Mouse (Mus musculus) heart, postnatal 0 days (tissue): Measurements from ENCODE around the gene Aaas. TPM values are rescaled to one million over a fixed set of nuclear protein-coding genes. Genes with fewer than 3 reads are reported as not detected.
A peak's percentile ranks its signal among the peaks of the same experiment; 100 is the strongest.
"Not testable (repeated sequence)": the region's sequence is repeated elsewhere in the genome, so short reads cannot be mapped to it uniquely, and the experiment has no call there.

Source experiments
- ATAC-seq: fragments of 200-750 bp; cut with Nextera tagmentation; 2 replicates; pipeline ENCODE4 v1.8.0; 2017; ENCODE audit warnings: low read depth, moderate number of reproducible peaks, moderate library complexity; ENCODE audit not compliant: insufficient read depth
- DNase-seq: peaks from one replicate; pipeline ENCODE4 v3.0.0-alpha.2; 2016; ENCODE audit warnings: low spot score
- H3K27ac ChIP-seq: fragments of 300-500 bp; sonication (generic); 2 replicates; pipeline ENCODE4 v1.5.1; 2014; ENCODE audit warnings: low read depth, mild to moderate bottlenecking
- H3K27me3 ChIP-seq: fragments of 300-500 bp; sonication (generic); 2 replicates; pipeline ENCODE4 v1.6.1; 2014; ENCODE audit warnings: low read length, mixed read lengths; ENCODE audit not compliant: control insufficient read depth, insufficient read depth
- H3K36me3 ChIP-seq: fragments of 300-500 bp; sonication (generic); replicated peaks from 2 replicates; pipeline ENCODE4 v1.6.1; 2014; ENCODE audit warnings: low read length, mixed read lengths; ENCODE audit not compliant: control insufficient read depth, insufficient read depth
- H3K4me1 ChIP-seq: fragments of 300-500 bp; sonication (generic); 2 replicates; pipeline ENCODE4 v1.6.1; 2014; ENCODE audit warnings: antibody characterized with exemption; ENCODE audit not compliant: control insufficient read depth, insufficient read depth
- H3K4me2 ChIP-seq: fragments of 300-500 bp; sonication (generic); 2 replicates; pipeline ENCODE4 v1.6.1; 2014; ENCODE audit warnings: low read depth, mild to moderate bottlenecking, low read length, moderate library complexity
- H3K4me3 ChIP-seq: fragments of 300-500 bp; sonication (generic); 2 replicates; pipeline ENCODE4 v1.5.1; 2014; ENCODE audit warnings: low read depth, low read length
- H3K9ac ChIP-seq: fragments of 300-500 bp; sonication (generic); replicated peaks from 2 replicates; pipeline ENCODE4 v1.6.1; 2014; ENCODE audit warnings: low read depth, low read length, mixed read lengths
- H3K9me3 ChIP-seq: fragments of 300-500 bp; sonication (generic); replicated peaks from 2 replicates; pipeline ENCODE4 v1.6.1; 2016; ENCODE audit warnings: low read length; ENCODE audit not compliant: control insufficient read depth
- CTCF ChIP-seq: IDR thresholded peaks from 2 replicates; pipeline ENCODE4 v1.5.1; 2016; ENCODE audit warnings: antibody characterized with exemption, control low read depth, low read depth
- EP300 ChIP-seq: IDR thresholded peaks from 2 replicates; pipeline ENCODE4 v1.6.1; 2016; ENCODE audit warnings: antibody characterized with exemption, low read depth
- WGBS: fragments of 180-500 bp; shearing (Covaris S2); extraction: QIAGEN DNeasy Blood & Tissue Kit; methylation state at CpG from one replicate; pipeline ENCODE4 v1.1.7; 2014; 5-methylcytosine and 5-hydroxymethylcytosine counted together
- polyA plus RNA-seq: library from polyadenylated mRNA; unstranded; fragments of >200 nt; fragmentation: Nextera tagmentation; extraction: Ambion mirVana; gene quantifications from 2 replicates; pipeline ENCODE4 v1.2.1, GENCODE M21; 2015
- total RNA-seq: library from RNA; depleted of rRNA; stranded (reverse); fragments of >200 nt; gene quantifications from 2 replicates; pipeline ENCODE4 v1.2.3, GENCODE M21; 2014; ENCODE audit warnings: low replicate concordance

The Aaas gene
- total and polyA plus RNA-seq, 2 experiments from 2014 or later, result 18.8 to 25.9 TPM

DNA sequence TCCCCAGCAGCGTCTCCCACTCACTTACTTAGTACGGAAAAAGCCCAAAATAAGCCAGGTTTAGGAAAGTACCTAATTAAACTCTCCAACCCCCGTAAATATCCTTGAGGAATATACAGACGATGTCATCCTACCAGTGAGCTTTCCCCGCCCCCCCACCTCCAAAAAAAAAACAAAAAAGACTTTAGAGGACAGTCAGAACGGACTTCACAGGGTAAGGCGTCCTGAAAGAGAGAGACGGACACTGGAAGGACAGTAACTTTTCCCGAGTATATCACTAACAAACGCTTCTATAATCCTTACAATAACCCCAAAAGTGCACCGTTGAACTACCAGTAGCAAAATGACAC is 346 bp upstream of the Aaas start:
- peak overlapping the region; percentile 90 for H3K4me2 ChIP-seq
- no peak for DNase-seq
- H3K27ac ChIP-seq, result peak overlapping the region; percentile 80
- no peaks in the 10 kb centered on the region for H3K9me3 ChIP-seq
- H3K36me3 ChIP-seq, result no peaks in the 10 kb centered on the region; the same call in 1 of the 2 replicates
- no peak for TF ChIP-seq EP300
- no peak for TF ChIP-seq CTCF
- peak overlapping the region; percentile 52 for H3K9ac ChIP-seq
- H3K4me3 ChIP-seq, result peak overlapping the region; percentile 85
- peaks cover 2% of the 10 kb centered on the region; the same call in 1 of the 2 replicates for H3K27me3 ChIP-seq
- WGBS, result 8% methylated on average over 11 of the region's 11 CpGs
- peak; percentile 42 for ATAC-seq
- H3K4me1 ChIP-seq, result peaks cover 18% of the 10 kb centered on the region

DNA sequence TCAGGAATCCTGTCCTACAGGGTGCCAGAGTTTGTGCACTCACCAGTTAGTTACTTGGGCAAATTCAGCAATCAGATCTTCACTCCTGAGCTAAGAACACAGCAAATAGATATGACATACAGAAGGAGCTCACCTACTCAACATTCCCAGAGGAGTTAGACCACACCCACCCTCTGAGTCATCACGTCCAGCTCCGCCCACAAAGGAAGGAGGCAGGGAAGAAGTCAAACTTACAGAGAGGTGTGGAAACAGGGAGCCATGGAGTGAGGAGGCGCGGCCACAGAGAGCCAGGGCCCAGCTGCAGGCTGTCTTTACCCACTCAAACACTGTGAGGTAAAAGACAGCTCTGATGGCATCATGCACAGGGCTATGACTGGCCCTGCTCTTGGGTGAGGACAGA is 4.1 kb downstream of the Aaas start:
- Histone ChIP-seq H3K4me2 (no peak overlapping the region), H3K27ac (no peak overlapping the region), H3K27me3 (no peaks in the 10 kb centered on the region), H3K4me1 (peaks cover 10% of the 10 kb centered on the region; the same call in 1 of the 2 replicates), H3K36me3 (peaks cover 23% of the 10 kb centered on the region), H3K4me3 (no peak overlapping the region), H3K9me3 (no peaks in the 10 kb centered on the region), H3K9ac (no peak overlapping the region)
- DNase-seq (no peak), ATAC-seq (no peak)
- 67% methylated on average over 4 of the region's 4 CpGs for WGBS
- no peak for TF ChIP-seq EP300

DNA sequence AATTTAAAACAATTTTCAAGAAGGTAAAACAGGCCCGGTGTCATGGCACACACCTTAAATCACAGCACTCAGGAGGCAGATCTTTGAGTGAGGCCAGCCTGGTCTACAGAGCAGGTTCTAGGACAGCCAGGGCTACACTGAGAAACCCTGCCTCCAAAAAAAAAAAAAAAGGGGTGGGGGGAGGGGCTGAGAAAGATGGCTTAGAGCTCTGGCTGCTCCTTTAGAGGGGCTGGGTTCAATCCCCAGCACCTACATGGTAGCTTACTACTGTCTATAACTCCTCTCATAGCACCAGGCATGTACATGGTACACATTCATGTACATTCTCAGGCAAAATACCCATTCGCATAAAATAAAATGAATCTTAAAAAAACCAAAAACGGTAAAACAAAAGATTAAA is 6.1 kb downstream of the Aaas start:
- Histone ChIP-seq H3K9ac (no peak overlapping the region), H3K9me3 (no peaks in the 10 kb centered on the region), H3K27ac (no peak overlapping the region), H3K4me1 (no peaks in the 10 kb centered on the region), H3K4me2 (no peak overlapping the region), H3K27me3 (no peaks in the 10 kb centered on the region), H3K4me3 (no peak overlapping the region), H3K36me3 (peaks cover 23% of the 10 kb centered on the region)
- DNase-seq (no peak), ATAC-seq (no peak)
- 93% methylated on average over 3 of the region's 3 CpGs for WGBS
- no peak for TF ChIP-seq CTCF

DNA sequence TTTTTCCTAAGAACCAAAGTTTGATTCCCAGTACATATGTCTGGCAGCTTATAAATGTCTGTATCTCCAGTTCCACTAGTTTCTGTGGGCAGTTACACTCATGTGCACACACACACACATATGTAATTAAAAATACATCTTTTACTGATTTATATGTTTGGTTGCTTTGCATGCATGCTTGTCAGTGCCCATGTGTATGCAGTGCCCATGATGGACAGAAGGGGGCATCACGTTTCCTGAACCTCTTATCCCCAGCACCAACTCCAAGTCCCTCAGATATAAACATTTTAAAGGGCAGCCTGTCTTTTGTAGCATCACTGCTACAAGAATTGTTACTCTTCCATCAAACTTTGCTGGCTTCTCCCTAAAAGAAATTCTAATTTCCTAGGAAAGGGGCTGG is 9.0 kb downstream of the Aaas start:
- Histone ChIP-seq H3K9ac (no peak overlapping the region), H3K27me3 (no peaks in the 10 kb centered on the region), H3K4me1 (no peaks in the 10 kb centered on the region), H3K4me2 (no peak overlapping the region), H3K4me3 (no peak overlapping the region), H3K36me3 (peaks cover 48% of the 10 kb centered on the region), H3K27ac (no peak overlapping the region), H3K9me3 (no peaks in the 10 kb centered on the region)
- DNase-seq (peak; percentile 43), ATAC-seq (no peak)
- TF ChIP-seq EP300 (no peak), CTCF (peak; percentile 62)
- WGBS, result 3% methylated on average over 1 of the region's 1 CpGs

DNA sequence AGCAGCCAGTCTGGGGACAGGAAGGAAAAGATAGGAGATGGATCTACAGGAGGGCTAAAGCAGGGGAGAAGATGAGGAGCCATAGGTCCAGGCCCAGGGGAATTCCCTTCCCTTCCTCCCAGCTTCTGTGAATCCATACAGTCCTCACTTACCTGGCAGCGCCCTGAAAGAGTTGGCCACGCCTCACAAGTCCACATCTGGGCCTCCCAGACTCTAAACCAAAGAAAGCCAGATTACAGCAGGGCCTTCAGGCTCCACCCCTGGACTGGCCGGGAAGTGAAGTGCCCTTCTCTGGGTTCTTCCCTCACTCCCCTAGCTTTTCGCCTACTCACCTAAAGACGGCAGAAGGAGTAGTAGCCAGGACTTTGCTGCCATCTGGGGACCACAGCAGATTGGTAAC is 11.0 kb downstream of the Aaas start:
- DNase-seq (no peak), ATAC-seq (no peak)
- Histone ChIP-seq H3K4me1 (no peaks in the 10 kb centered on the region), H3K4me2 (no peak overlapping the region), H3K9me3 (no peaks in the 10 kb centered on the region), H3K9ac (no peak overlapping the region), H3K27me3 (no peaks in the 10 kb centered on the region), H3K36me3 (peaks cover 49% of the 10 kb centered on the region), H3K27ac (no peak overlapping the region), H3K4me3 (no peak overlapping the region)
- no peak for TF ChIP-seq EP300
- 69% methylated on average over 5 of the region's 5 CpGs for WGBS

DNA sequence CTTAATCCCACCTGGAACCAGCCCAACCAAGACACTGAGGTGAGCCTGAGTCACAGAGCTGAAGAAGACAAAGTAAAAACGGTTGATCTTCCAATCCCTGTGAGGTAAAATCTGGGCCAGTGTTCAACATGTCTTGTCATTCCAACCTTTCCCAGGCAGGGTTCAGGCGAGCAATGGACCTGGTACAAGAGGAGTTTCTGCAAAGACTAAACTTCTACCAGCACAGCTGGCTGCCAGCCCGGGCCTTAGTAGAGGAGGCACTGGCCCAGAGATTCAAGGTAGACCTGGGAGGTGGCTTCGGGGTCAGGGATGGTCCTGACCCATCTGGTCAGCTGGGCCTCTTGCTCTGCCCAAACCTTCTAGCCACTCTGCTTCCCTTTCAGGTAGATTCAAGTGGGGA is 13.6 kb downstream of the Aaas start:
- H3K4me2 ChIP-seq, result no peak overlapping the region
- no peak for TF ChIP-seq CTCF
- no peak for TF ChIP-seq EP300
- H3K27ac ChIP-seq, result no peak overlapping the region
- H3K4me3 ChIP-seq, result no peak overlapping the region
- no peak for ATAC-seq
- no peaks in the 10 kb centered on the region for H3K27me3 ChIP-seq
- no peak for DNase-seq
- no peaks in the 10 kb centered on the region for H3K9me3 ChIP-seq
- peaks cover 48% of the 10 kb centered on the region for H3K36me3 ChIP-seq
- H3K9ac ChIP-seq, result no peak overlapping the region
- H3K4me1 ChIP-seq, result peaks cover 8% of the 10 kb centered on the region
- WGBS, result 82% methylated on average over 4 of the region's 4 CpGs

DNA sequence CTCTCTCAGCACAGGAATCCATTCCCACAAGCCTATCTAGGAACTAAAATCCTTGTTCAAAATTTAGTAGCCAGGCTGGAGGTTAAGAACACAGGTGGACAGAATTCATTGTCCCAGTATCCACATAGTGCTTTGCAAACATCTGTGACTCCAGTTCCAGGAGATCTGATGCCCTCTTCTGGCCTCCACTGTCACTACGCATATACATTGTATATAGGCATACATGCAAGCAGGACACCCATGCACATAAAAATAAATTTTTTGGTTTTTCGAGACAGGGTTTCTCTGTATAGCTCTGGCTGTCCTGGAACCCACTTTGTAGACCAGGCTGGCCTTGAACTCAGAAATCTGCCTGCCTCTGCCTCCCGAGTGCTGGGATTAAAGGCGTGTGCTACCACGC is 14.6 kb downstream of the Aaas start:
- Histone ChIP-seq H3K36me3 (peaks cover 48% of the 10 kb centered on the region), H3K4me1 (peaks cover 12% of the 10 kb centered on the region)
- not testable (repeated sequence) for H3K4me2 ChIP-seq, H3K4me3 ChIP-seq, DNase-seq, H3K27ac ChIP-seq, H3K9me3 ChIP-seq, H3K27me3 ChIP-seq, ATAC-seq, H3K9ac ChIP-seq
- 86% methylated on average over 5 of the region's 5 CpGs for WGBS
